ENCODE assay signal across 8 mouse cellular contexts in genomic region chr3:38885481-38886001, GRCm38 (mm10). TPM values are rescaled to one million over a fixed set of nuclear protein-coding genes. Genes with fewer than 3 reads are reported as not detected.
DNase-seq lines count a peak whose midpoint lies in the region; ATAC-seq and TF ChIP-seq lines count a peak whose summit lies in the region.

No protein-coding gene starts in this region.

- no peaks in the 10 kb centered on the region; the same call in 1 of the 2 replicates for H3K9me3 ChIP-seq in erythroblast, embryonic 14.5 days (ENCODE audit: control insufficient read depth, low read length)
- H3K9me3 ChIP-seq in forebrain, embryonic 12.5 days: no peaks in the 10 kb centered on the region; the same call in 1 of the 2 replicates
- no peaks in the 10 kb centered on the region for H3K9me3 ChIP-seq in heart, embryonic 15.5 days (replicated peaks)
- no peaks in the 10 kb centered on the region for H3K9me3 ChIP-seq in liver, postnatal 0 days (ENCODE audit: low read length)
- no peaks in the 10 kb centered on the region for H3K9me3 ChIP-seq in neural tube, embryonic 14.5 days (ENCODE audit: control insufficient read depth, low read length)

- H3K9ac ChIP-seq in forebrain, embryonic 12.5 days: peak overlapping the region; percentile 89
- peak overlapping the region; percentile 75 for H3K9ac ChIP-seq in heart, embryonic 15.5 days
- peak overlapping the region; percentile 61 for H3K9ac ChIP-seq in liver, postnatal 0 days (replicated peaks)
- H3K9ac ChIP-seq in neural tube, embryonic 14.5 days (replicated peaks; ENCODE audit: low read depth, low read length): peak overlapping the region; percentile 94

- no peak for TF ChIP-seq POLR2A in thymus, adult 2 months (IDR thresholded peaks at IDR 0.05; ENCODE audit: control insufficient read depth, extremely low read depth, insufficient read depth, low read length, poor library complexity)

- H3K27ac ChIP-seq in forebrain, embryonic 12.5 days: peak overlapping the region; percentile 92
- peak overlapping the region; percentile 94 for H3K27ac ChIP-seq in heart, embryonic 15.5 days
- H3K27ac ChIP-seq in liver, postnatal 0 days (ENCODE audit: low read depth): peak overlapping the region; percentile 55; the same call in 1 of the 2 replicates
- peak overlapping the region; percentile 95 for H3K27ac ChIP-seq in neural tube, embryonic 14.5 days (ENCODE audit: low read depth, low read length)
- no peak overlapping the region for H3K27ac ChIP-seq in thymus, adult 2 months (ENCODE audit: control insufficient read depth, insufficient read depth, low read length)

- H3K36me3 ChIP-seq in erythroblast, embryonic 14.5 days (ENCODE audit: control insufficient read depth): no peaks in the 10 kb centered on the region
- peaks cover 22% of the 10 kb centered on the region for H3K36me3 ChIP-seq in forebrain, embryonic 12.5 days (replicated peaks)
- H3K36me3 ChIP-seq in heart, embryonic 15.5 days: peaks cover 5% of the 10 kb centered on the region; the same call in 1 of the 2 replicates
- no peaks in the 10 kb centered on the region for H3K36me3 ChIP-seq in liver, postnatal 0 days (replicated peaks; ENCODE audit: insufficient read depth, low read length)
- peaks cover 2% of the 10 kb centered on the region; the same call in 1 of the 2 replicates for H3K36me3 ChIP-seq in neural tube, embryonic 14.5 days (ENCODE audit: control insufficient read depth, insufficient read depth, low read length)
- no peaks in the 10 kb centered on the region for H3K36me3 ChIP-seq in thymus, adult 2 months (ENCODE audit: control insufficient read depth, insufficient read depth, low read length)

- WGBS in forebrain, embryonic 12.5 days: under 1% methylated on average over 55 of the region's 56 CpGs
- WGBS in heart, embryonic 15.5 days: under 1% methylated on average over 35 of the region's 56 CpGs
- WGBS in liver, postnatal 0 days (ENCODE audit: insufficient replicate concordance): 0% methylated on average over 37 of the region's 56 CpGs
- 0% methylated on average over 55 of the region's 56 CpGs for WGBS in neural tube, embryonic 14.5 days
- WGBS in thymus, adult 2 months: under 1% methylated on average over 56 of the region's 56 CpGs

- DNase-seq in kidney, postnatal 14 days: peak; percentile 93
- DNase-seq in liver, postnatal 0 days: peak; percentile 78
- DNase-seq in thymus, adult 2 months: peak; percentile 43

- H3K27me3 ChIP-seq in erythroblast, embryonic 14.5 days (ENCODE audit: control insufficient read depth): peaks cover 59% of the 10 kb centered on the region
- no peaks in the 10 kb centered on the region for H3K27me3 ChIP-seq in forebrain, embryonic 12.5 days
- no peaks in the 10 kb centered on the region; the same call in 1 of the 2 replicates for H3K27me3 ChIP-seq in heart, embryonic 15.5 days
- peaks cover 50% of the 10 kb centered on the region for H3K27me3 ChIP-seq in liver, postnatal 0 days (ENCODE audit: insufficient read depth, low read length)
- H3K27me3 ChIP-seq in neural tube, embryonic 14.5 days (ENCODE audit: control insufficient read depth, insufficient read depth, low read length): no peaks in the 10 kb centered on the region
- peaks cover 12% of the 10 kb centered on the region; the same call in 1 of the 2 replicates for H3K27me3 ChIP-seq in thymus, adult 2 months (ENCODE audit: control insufficient read depth, insufficient read depth, low read length)

- no peak for TF ChIP-seq EP300 in liver, postnatal 0 days (IDR thresholded peaks at IDR 0.05; ENCODE audit: low read depth)

- no peak for ATAC-seq in erythroblast, adult 5-6 weeks (replicated peaks; ENCODE audit: low FRiP score, poor library complexity, severe bottlenecking)
- peak; percentile 88 for ATAC-seq in forebrain, embryonic 12.5 days (ENCODE audit: low FRiP score)
- peak; percentile 95 for ATAC-seq in heart, embryonic 15.5 days (replicated peaks; ENCODE audit: insufficient number of reproducible peaks, insufficient read depth, low FRiP score, low read depth)
- peak; percentile 88 for ATAC-seq in liver, postnatal 0 days
- ATAC-seq in neural tube, embryonic 14.5 days (ENCODE audit: low read depth): peak; percentile 89

- peak overlapping the region; percentile 55 for H3K4me3 ChIP-seq in erythroblast, embryonic 14.5 days (replicated peaks)
- peak overlapping the region; percentile 79 for H3K4me3 ChIP-seq in forebrain, embryonic 12.5 days (replicated peaks)
- peak overlapping the region; percentile 86 for H3K4me3 ChIP-seq in heart, embryonic 15.5 days
- H3K4me3 ChIP-seq in liver, postnatal 0 days (ENCODE audit: low read depth, low read length): peak overlapping the region; percentile 54
- H3K4me3 ChIP-seq in neural tube, embryonic 14.5 days (ENCODE audit: low read depth, low read length): peak overlapping the region; percentile 97
- H3K4me3 ChIP-seq in thymus, adult 2 months (ENCODE audit: control insufficient read depth, insufficient read depth, low read length): peak overlapping the region; percentile 67

- peak overlapping the region; percentile 98 for H3K4me2 ChIP-seq in forebrain, embryonic 12.5 days
- H3K4me2 ChIP-seq in heart, embryonic 15.5 days: peak overlapping the region; percentile 89
- H3K4me2 ChIP-seq in liver, postnatal 0 days (ENCODE audit: low read depth, low read length): peak overlapping the region; percentile 93
- peak overlapping the region; percentile 80 for H3K4me2 ChIP-seq in neural tube, embryonic 14.5 days (ENCODE audit: low read depth, low read length)

- peaks cover 11% of the 10 kb centered on the region for H3K4me1 ChIP-seq in erythroblast, embryonic 14.5 days (ENCODE audit: control insufficient read depth)
- H3K4me1 ChIP-seq in forebrain, embryonic 12.5 days: peaks cover 32% of the 10 kb centered on the region
- H3K4me1 ChIP-seq in heart, embryonic 15.5 days (replicated peaks): peaks cover 31% of the 10 kb centered on the region
- H3K4me1 ChIP-seq in liver, postnatal 0 days (ENCODE audit: insufficient read depth): peaks cover 15% of the 10 kb centered on the region
- H3K4me1 ChIP-seq in neural tube, embryonic 14.5 days (ENCODE audit: control insufficient read depth, insufficient read depth, low read length): peaks cover 14% of the 10 kb centered on the region; the same call in 1 of the 2 replicates
- peaks cover 31% of the 10 kb centered on the region for H3K4me1 ChIP-seq in thymus, adult 2 months (replicated peaks; ENCODE audit: control insufficient read depth, insufficient read depth, low read length)

- TF ChIP-seq CTCF in liver, postnatal 0 days (IDR thresholded peaks at IDR 0.05; ENCODE audit: low read depth): no peak
- no peak for TF ChIP-seq CTCF in thymus, adult 2 months (IDR thresholded peaks at IDR 0.05; ENCODE audit: borderline replicate concordance, control insufficient read depth, extremely low read depth, insufficient read depth, low read length, poor library complexity)

RNA-seq across cellular contexts. Expression of gene Fat4, which starts 1.2 kb away (rescaled TPM):
- polyA plus RNA-seq in erythroblast, embryonic 14.5 days (2012): under 0.01 TPM in 1 of 2 replicates, not detected in the other
- not detected in 2 replicates for total RNA-seq in erythroblast, adult 5-6 weeks (2015; ENCODE audit: low replicate concordance)
- total RNA-seq in erythroblast, adult 5-6 weeks (2017; ENCODE audit: low replicate concordance): not detected in 2 replicates
- 14.2 and 15.6 TPM in 2 replicates for polyA plus RNA-seq in forebrain, embryonic 12.5 days (2016; fragmentation: Nextera tagmentation; extraction: Ambion mirVana)
- 2.4 and 3.5 TPM in 2 replicates for polyA plus RNA-seq in heart, embryonic 15.5 days (2015; fragmentation: Nextera tagmentation; extraction: Ambion mirVana)
- polyA plus RNA-seq in liver, postnatal 0 days (2015; fragmentation: Nextera tagmentation; extraction: Ambion mirVana): 0.22 and 0.26 TPM in 2 replicates
- 27.8 and 31.1 TPM in 2 replicates for polyA plus RNA-seq in neural tube, embryonic 14.5 days (2014; fragmentation: Nextera tagmentation; extraction: Ambion mirVana)
- polyA plus RNA-seq in thymus, adult 2 months (2012; rRNA removed): 0.94 and 1.1 TPM in 2 replicates

Comparison
In these comparisons a context has a peak if more than half of its experiments do, and no peak if none do; other contexts are left out.
1. DNase-seq: peak in every context shown above with its lines; median percentile 93 in kidney, postnatal 14 days; 78 in liver, postnatal 0 days; 43 in thymus, adult 2 months.